Mouse (Mus musculus) liver, embryonic 11.5 days (tissue): ENCODE results near the gene Nt5e. TPM values are rescaled to one million over a fixed set of nuclear protein-coding genes. Genes with fewer than 3 reads are reported as not detected.
A peak's percentile ranks its signal among the peaks of the same experiment; 100 is the strongest.

ENCODE experiments used
- ATAC-seq: fragments of 200-750 bp; cut with Nextera tagmentation; replicated peaks from 2 replicates; pipeline ENCODE4 v1.8.0; 2017; ENCODE audit warnings: moderate number of reproducible peaks, mild to moderate bottlenecking, moderate TSS enrichment, moderate library complexity; ENCODE audit not compliant: low FRiP score
- DNase-seq: peaks from one replicate; pipeline ENCODE4 v3.0.0-alpha.2; 2017; ENCODE audit warnings: low spot score
- H3K27ac ChIP-seq: fragments of 300-500 bp; sonication (generic); 2 replicates; pipeline ENCODE4 v1.5.1; 2014; ENCODE audit warnings: mild to moderate bottlenecking, low read depth, low read length, control low read depth
- H3K27me3 ChIP-seq: fragments of 300-500 bp; sonication (generic); replicated peaks from 2 replicates; pipeline ENCODE4 v1.6.1; 2014; ENCODE audit warnings: low read length, mixed read lengths; ENCODE audit not compliant: control insufficient read depth, insufficient read depth
- H3K36me3 ChIP-seq: fragments of 300-500 bp; sonication (generic); 2 replicates; pipeline ENCODE4 v1.6.1; 2014; ENCODE audit warnings: mild to moderate bottlenecking, low read length, moderate library complexity, mixed read lengths; ENCODE audit not compliant: control insufficient read depth, insufficient read depth
- H3K4me1 ChIP-seq: fragments of 300-500 bp; sonication (generic); replicated peaks from 2 replicates; pipeline ENCODE4 v1.6.1; 2014; ENCODE audit warnings: low read length, mixed read lengths; ENCODE audit not compliant: control insufficient read depth, insufficient read depth
- H3K4me2 ChIP-seq: fragments of 300-500 bp; sonication (generic); 2 replicates; pipeline ENCODE4 v1.6.1; 2014; ENCODE audit warnings: mild to moderate bottlenecking, control low read depth, moderate library complexity
- H3K4me3 ChIP-seq: fragments of 300-500 bp; sonication (generic); 2 replicates; pipeline ENCODE4 v1.5.1; 2014; ENCODE audit warnings: low read depth, low read length, control low read depth
- H3K9ac ChIP-seq: fragments of 300-500 bp; sonication (generic); 2 replicates; pipeline ENCODE4 v1.6.1; 2014; ENCODE audit warnings: low read depth, low read length, control low read depth
- H3K9me3 ChIP-seq: fragments of 300-500 bp; sonication (generic); 2 replicates; pipeline ENCODE4 v1.6.1; 2016; ENCODE audit warnings: low read length, inconsistent platforms, mixed read lengths; ENCODE audit not compliant: control insufficient read depth
- WGBS: fragments of 180-500 bp; shearing (Covaris S2); extraction: QIAGEN DNeasy Blood & Tissue Kit; methylation state at CpG from one replicate; pipeline ENCODE4 v1.1.7; 2014; 5-methylcytosine and 5-hydroxymethylcytosine counted together
- polyA plus RNA-seq: library from polyadenylated mRNA; unstranded; fragments of >200 nt; fragmentation: Nextera tagmentation; extraction: Ambion mirVana; gene quantifications from 2 replicates; pipeline ENCODE4 v1.2.1, GENCODE M21; 2014

Gene Nt5e
- polyA plus RNA-seq, 1 experiment from 2014 or later: 6.3 TPM

DNA sequence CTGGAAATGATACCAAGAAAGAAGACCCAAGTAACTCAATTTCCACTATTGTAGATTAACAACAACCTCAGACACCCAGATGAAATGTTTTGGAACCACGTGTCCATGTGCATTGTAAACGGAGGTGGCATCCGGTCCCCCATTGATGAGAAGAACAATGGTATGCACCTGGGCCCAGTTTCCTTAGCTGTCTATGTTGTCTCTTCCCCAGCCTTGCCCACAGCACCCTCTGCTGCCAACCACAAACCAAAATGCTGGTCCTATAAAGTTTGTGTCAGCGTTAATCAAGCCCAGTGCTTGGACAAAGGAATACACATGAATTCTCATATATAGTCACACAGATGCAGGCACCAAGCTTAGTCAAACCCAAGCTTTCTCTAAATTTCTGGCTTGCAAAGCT is 39.3 kb downstream of the Nt5e start:
- no peaks in the 10 kb centered on the region for H3K9me3 ChIP-seq
- H3K4me2 ChIP-seq: no peak overlapping the region
- DNase-seq (no peak), ATAC-seq (no peak)
- H3K27ac ChIP-seq: no peak overlapping the region
- peaks cover 2% of the 10 kb centered on the region; the same call in 1 of the 2 replicates for H3K4me1 ChIP-seq
- no peak overlapping the region for H3K4me3 ChIP-seq
- WGBS: 79% methylated on average over 4 of the region's 4 CpGs
- H3K9ac ChIP-seq: no peak overlapping the region
- H3K27me3 ChIP-seq: no peaks in the 10 kb centered on the region
- H3K36me3 ChIP-seq: no peaks in the 10 kb centered on the region

DNA sequence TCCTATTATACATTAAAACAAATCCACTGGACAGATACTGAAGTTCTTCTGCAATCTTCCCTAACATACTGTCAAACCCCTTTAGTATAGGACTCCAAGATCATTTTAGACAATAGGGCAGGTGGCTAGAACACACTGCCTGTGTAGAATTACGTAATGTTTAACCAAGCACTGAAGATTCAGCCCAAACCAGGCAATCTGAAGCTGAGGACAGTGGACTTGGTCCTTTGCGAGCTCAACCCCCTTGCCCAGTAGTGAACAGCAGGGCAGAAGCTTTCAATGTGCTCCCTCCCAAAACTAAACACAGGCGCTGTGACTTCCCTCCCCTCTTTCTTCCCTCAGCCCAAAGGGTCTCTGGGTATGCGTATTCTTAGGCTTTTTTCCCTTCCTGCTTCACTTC is 39.8 kb downstream of the Nt5e start:
- Histone ChIP-seq H3K27ac (no peak overlapping the region), H3K36me3 (no peaks in the 10 kb centered on the region), H3K27me3 (no peaks in the 10 kb centered on the region), H3K9me3 (no peaks in the 10 kb centered on the region), H3K9ac (no peak overlapping the region), H3K4me1 (0 out of 2 replicates have a peak, but pooled peaks cover 2% of the 10 kb centered on the region), H3K4me3 (no peak overlapping the region), H3K4me2 (no peak overlapping the region)
- 75% methylated on average over 4 of the region's 4 CpGs for WGBS
- ATAC-seq: peak; percentile 23; the same call in 1 of the 2 replicates
- no peak for DNase-seq

DNA sequence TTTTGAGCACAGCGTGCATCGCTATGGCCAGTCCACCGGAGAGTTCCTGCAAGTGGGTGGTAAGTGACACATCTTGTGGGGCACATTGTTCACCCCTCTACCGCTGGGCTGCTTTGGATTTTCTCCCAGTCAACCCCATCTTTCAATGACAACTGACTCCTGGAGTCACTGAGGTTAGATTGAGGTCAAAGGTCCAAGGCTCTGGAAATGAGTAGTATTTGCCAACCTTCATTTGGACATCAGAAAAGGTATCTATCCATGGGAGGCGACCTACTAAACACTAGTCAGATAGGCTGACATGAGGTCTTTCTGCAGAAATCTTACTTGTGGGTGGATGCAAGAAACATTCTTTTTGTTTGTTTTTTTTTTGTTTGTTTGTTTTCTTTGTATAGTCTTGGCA is 40.3 kb downstream of the Nt5e start:
- no peaks in the 10 kb centered on the region for H3K36me3 ChIP-seq
- 0 out of 2 replicates have a peak, but pooled peaks cover 2% of the 10 kb centered on the region for H3K4me1 ChIP-seq
- H3K27ac ChIP-seq: no peak overlapping the region
- no peak overlapping the region for H3K4me3 ChIP-seq
- DNase-seq (no peak), ATAC-seq (no peak)
- no peak overlapping the region for H3K4me2 ChIP-seq
- no peaks in the 10 kb centered on the region for H3K9me3 ChIP-seq
- H3K9ac ChIP-seq: no peak overlapping the region
- 78% methylated on average over 5 of the region's 5 CpGs for WGBS
- no peaks in the 10 kb centered on the region for H3K27me3 ChIP-seq

DNA sequence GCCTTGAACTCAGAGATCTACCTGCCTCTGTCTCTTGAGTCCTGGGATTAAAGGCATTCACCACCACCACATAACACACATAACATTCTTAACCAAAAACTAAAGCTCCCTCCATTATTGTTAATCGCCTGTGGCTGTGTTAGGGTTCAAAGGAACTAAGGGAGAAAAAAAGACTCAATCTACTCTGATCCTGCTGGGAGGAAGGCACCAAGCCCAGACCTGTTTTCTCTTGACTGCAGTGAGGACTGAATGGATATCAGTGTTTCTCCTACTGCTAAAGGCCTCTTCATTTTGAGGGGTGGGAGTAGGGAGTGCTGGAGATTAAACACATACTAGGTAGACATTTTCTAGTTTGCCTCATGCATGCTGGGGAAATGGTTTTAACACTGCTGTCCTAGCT is 40.8 kb downstream of the Nt5e start:
- ATAC-seq: no peak
- H3K4me1 ChIP-seq: no peaks in the 10 kb centered on the region
- H3K9ac ChIP-seq: no peak overlapping the region
- H3K4me2 ChIP-seq: no peak overlapping the region
- H3K4me3 ChIP-seq: no peak overlapping the region
- DNase-seq: no peak
- H3K27ac ChIP-seq: no peak overlapping the region
- H3K27me3 ChIP-seq: no peaks in the 10 kb centered on the region
- H3K9me3 ChIP-seq: no peaks in the 10 kb centered on the region
- WGBS: 73% methylated on average over 1 of the region's 1 CpGs
- no peaks in the 10 kb centered on the region for H3K36me3 ChIP-seq

DNA sequence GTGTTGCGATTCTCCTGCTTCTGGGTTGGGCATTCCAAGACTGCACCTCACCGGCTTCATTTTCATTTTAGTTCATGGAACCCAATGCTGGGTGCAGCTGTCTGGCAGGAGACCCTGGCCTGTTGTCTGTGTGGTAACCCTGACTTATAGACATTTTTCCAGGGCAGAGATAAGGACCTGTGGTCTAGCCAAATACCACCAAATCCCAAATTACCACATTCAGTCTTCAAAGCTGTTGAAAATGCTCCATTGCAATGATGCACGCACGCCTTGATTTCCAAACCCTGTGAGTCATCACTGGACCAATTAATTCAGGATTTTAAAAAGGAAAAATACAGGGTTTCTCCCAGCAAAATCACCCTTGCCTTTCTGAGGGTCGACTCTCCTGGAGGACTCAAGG is 41.5 kb downstream of the Nt5e start:
- Histone ChIP-seq H3K27me3 (no peaks in the 10 kb centered on the region), H3K4me3 (no peak overlapping the region), H3K36me3 (no peaks in the 10 kb centered on the region), H3K4me2 (no peak overlapping the region), H3K9ac (no peak overlapping the region), H3K27ac (no peak overlapping the region), H3K4me1 (no peaks in the 10 kb centered on the region), H3K9me3 (no peaks in the 10 kb centered on the region)
- 88% methylated on average over 5 of the region's 5 CpGs for WGBS
- ATAC-seq (no peak), DNase-seq (no peak)

DNA sequence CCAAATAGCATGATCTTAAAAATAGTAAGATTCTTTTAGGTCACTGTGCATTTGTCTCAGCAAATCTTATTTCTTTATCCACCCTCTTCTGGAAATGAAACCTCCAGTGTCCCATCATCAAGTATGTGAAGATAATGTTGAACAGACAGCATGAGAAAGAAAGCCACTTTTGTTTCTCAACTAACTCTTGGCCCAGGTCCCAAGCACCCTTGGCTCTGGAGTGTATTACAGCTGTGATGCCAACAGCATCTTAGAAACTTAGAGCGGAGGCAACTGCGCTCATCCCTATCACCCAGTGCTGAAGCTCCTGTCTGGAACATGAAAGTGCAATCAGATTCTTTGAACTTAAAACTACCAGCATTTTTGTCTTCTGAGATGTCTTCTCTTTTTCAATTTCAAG is 42.7 kb downstream of the Nt5e start:
- no peak for ATAC-seq
- H3K27ac ChIP-seq: no peak overlapping the region
- H3K9ac ChIP-seq: no peak overlapping the region
- no peaks in the 10 kb centered on the region for H3K27me3 ChIP-seq
- no peak overlapping the region for H3K4me3 ChIP-seq
- no peaks in the 10 kb centered on the region for H3K9me3 ChIP-seq
- DNase-seq: no peak
- H3K36me3 ChIP-seq: no peaks in the 10 kb centered on the region; the same call in 1 of the 2 replicates
- H3K4me1 ChIP-seq: no peaks in the 10 kb centered on the region
- no peak overlapping the region for H3K4me2 ChIP-seq
- WGBS: 95% methylated on average over 2 of the region's 2 CpGs

DNA sequence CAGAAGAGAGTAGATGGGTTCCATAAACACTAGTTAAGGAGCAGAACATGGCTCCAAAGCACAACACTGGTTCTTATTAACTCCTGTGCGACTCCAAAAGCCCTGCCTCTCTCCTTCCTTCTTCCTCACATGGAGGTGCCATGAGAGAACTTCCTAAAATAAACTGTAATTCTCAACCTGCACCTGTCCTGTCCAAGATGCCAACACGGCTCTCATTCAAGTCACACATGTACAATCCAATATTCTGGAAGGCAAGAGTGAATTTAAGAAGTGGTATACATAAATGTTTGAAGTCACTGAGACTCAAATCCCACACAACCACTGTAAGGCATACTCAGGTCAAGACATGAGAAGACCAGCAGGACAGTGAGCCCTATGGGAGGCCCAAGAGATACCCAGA is 44.2 kb downstream of the Nt5e start:
- H3K4me2 ChIP-seq: no peak overlapping the region
- H3K4me3 ChIP-seq: no peak overlapping the region
- DNase-seq (no peak), ATAC-seq (no peak)
- peaks cover 2% of the 10 kb centered on the region; the same call in 1 of the 2 replicates for H3K36me3 ChIP-seq
- H3K9ac ChIP-seq: no peak overlapping the region
- H3K27me3 ChIP-seq: no peaks in the 10 kb centered on the region
- H3K9me3 ChIP-seq: no peaks in the 10 kb centered on the region
- no peak overlapping the region for H3K27ac ChIP-seq
- no peaks in the 10 kb centered on the region for H3K4me1 ChIP-seq
- WGBS: 85% methylated on average over 2 of the region's 2 CpGs

DNA sequence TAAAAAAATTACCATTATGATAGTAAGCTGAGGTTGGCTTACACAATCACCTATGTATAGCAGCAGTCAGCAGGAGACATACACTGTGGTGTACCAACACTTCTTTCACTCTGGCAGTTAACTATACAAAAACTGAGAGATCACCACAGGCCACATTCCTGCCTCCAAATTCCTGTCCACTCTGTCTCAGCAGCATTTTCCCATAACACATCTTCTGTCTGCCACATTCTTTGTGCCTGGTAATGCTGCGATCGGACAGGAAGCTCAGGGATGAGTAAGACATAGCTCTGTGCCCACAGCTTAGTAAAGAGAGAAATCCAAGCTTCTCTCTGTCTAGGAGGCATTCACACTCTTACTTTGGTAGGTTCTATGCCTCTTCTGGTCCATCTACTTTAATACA is 46.0 kb downstream of the Nt5e start:
- H3K9me3 ChIP-seq: no peaks in the 10 kb centered on the region
- H3K4me2 ChIP-seq: no peak overlapping the region
- 79% methylated on average over 2 of the region's 2 CpGs for WGBS
- no peak overlapping the region for H3K9ac ChIP-seq
- no peaks in the 10 kb centered on the region for H3K4me1 ChIP-seq
- no peak overlapping the region for H3K4me3 ChIP-seq
- ATAC-seq (no peak), DNase-seq (peak; percentile 15)
- H3K27ac ChIP-seq: no peak overlapping the region
- peaks cover 2% of the 10 kb centered on the region; the same call in 1 of the 2 replicates for H3K36me3 ChIP-seq
- H3K27me3 ChIP-seq: no peaks in the 10 kb centered on the region

DNA sequence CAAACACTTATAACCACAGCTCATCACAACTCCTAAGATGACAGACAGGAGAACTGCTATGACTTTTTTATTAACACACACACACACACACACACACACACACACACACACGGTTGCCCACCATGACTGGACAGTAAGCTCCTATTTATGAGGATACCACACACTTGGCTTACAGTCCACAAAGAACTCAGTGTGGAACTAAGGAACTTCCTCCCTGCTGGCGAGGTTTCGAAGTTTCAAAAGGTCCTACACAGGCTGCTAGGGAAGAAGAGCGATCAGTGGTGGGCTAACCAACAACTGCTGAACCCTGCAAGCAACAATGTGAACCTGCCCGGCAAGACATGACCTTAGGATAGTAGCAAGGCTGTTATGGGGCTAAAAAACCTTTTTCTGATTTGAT is 50.5 kb downstream of the Nt5e start:
- H3K4me1 ChIP-seq: no peaks in the 10 kb centered on the region
- DNase-seq: no peak
- ATAC-seq: no peak
- WGBS: 73% methylated on average over 5 of the region's 5 CpGs
- no peak overlapping the region for H3K27ac ChIP-seq
- no peaks in the 10 kb centered on the region for H3K9me3 ChIP-seq
- H3K36me3 ChIP-seq: peaks cover 5% of the 10 kb centered on the region; the same call in 1 of the 2 replicates
- H3K4me2 ChIP-seq: no peak overlapping the region
- no peak overlapping the region for H3K9ac ChIP-seq
- H3K27me3 ChIP-seq: no peaks in the 10 kb centered on the region
- H3K4me3 ChIP-seq: no peak overlapping the region
